Mouse (Mus musculus) ES-Bruce4 (cell line): ENCODE measurements at regions not wholly inside any gene's neighbourhood (a gene's known extent, or its start where the extent isn't known, plus 50 kb on each side); places are given as distances from the start of the nearest gene placed in this dataset.

ENCODE experiments used
- CTCF ChIP-seq: IDR thresholded peaks from one replicate; pipeline ENCODE4 v1.8.1; 2011; ENCODE audit warnings: low read depth, low read length
- EP300 ChIP-seq: IDR thresholded peaks from 2 replicates; pipeline ENCODE4 v1.6.1; 2011; ENCODE audit warnings: low read depth, low read length; ENCODE audit not compliant: insufficient read depth

- TF ChIP-seq EP300: no peak
- TF ChIP-seq CTCF: no peak
Observed at GRCm38 (mm10) chr3:15219275-15219674, 112.8 kb downstream of the Gm9733 start.
